Mouse (Mus musculus) liver, embryonic 14.5 days (tissue): Measurements from ENCODE around the gene Rassf4. TPM values are rescaled to one million over a fixed set of nuclear protein-coding genes. Genes with fewer than 3 reads are reported as not detected.

ENCODE experiments used
- ATAC-seq: fragments of 200-750 bp; cut with Nextera tagmentation; 2 replicates; pipeline ENCODE4 v1.8.0; 2017; ENCODE audit warnings: moderate number of reproducible peaks, mild to moderate bottlenecking, moderate library complexity; ENCODE audit not compliant: insufficient read depth
- DNase-seq, 3 experiments: peaks; one replicate each; pipeline ENCODE4 v3.0.0-alpha.2; 2012 to 2013; ENCODE audit warnings: low read depth in 3 of 3, low spot score in 3 of 3
- H3K27ac ChIP-seq: fragments of 300-500 bp; sonication (generic); 2 replicates; pipeline ENCODE4 v1.5.1; 2014; ENCODE audit warnings: moderate library complexity, mild to moderate bottlenecking, control low read depth, inconsistent platforms
- H3K27me3 ChIP-seq: fragments of 300-500 bp; sonication (generic); 2 replicates; pipeline ENCODE4 v1.6.1; 2014; ENCODE audit warnings: mild to moderate bottlenecking, low read length, moderate library complexity; ENCODE audit not compliant: control insufficient read depth, insufficient read depth
- H3K36me3 ChIP-seq: fragments of 300-500 bp; sonication (generic); replicated peaks from 2 replicates; pipeline ENCODE4 v1.6.1; 2014; ENCODE audit warnings: low read depth; ENCODE audit not compliant: control insufficient read depth, insufficient read depth
- H3K4me1 ChIP-seq, 2 experiments: fragments of 200-500 bp in 1 of 2; fragments of 300-500 bp in 1 of 2; sonication (generic) in 1 of 2; replicated peaks; 2 replicates each; pipeline ENCODE4 v1.6.1; 2012 to 2014; ENCODE audit warnings: antibody characterized with exemption in 1 of 2, inconsistent platforms in 1 of 2, low read length in 1 of 2; ENCODE audit not compliant: control insufficient read depth in 2 of 2, insufficient read depth in 2 of 2
- H3K4me2 ChIP-seq: fragments of 300-500 bp; sonication (generic); 2 replicates; pipeline ENCODE4 v1.6.1; 2014; ENCODE audit warnings: low read depth, mild to moderate bottlenecking, control low read depth, moderate library complexity
- H3K4me3 ChIP-seq, 2 experiments: fragments of 200-500 bp in 1 of 2; fragments of 300-500 bp in 1 of 2; sonication (generic) in 1 of 2; 2 replicates each; pipeline ENCODE4 v1.5.1; 2012 to 2014; ENCODE audit warnings: low read depth in 2 of 2, low read length in 2 of 2, mild to moderate bottlenecking in 2 of 2, control low read depth in 1 of 2, inconsistent platforms in 1 of 2, moderate library complexity in 1 of 2; ENCODE audit not compliant: insufficient read depth in 1 of 2
- H3K9ac ChIP-seq: fragments of 300-500 bp; sonication (generic); replicated peaks from 2 replicates; pipeline ENCODE4 v1.6.1; 2014; ENCODE audit warnings: mild to moderate bottlenecking, control low read depth, moderate library complexity
- H3K9me3 ChIP-seq: fragments of 300-500 bp; sonication (generic); 2 replicates; pipeline ENCODE4 v1.6.1; 2016; ENCODE audit warnings: low read length, mixed read lengths; ENCODE audit not compliant: control insufficient read depth
- CTCF ChIP-seq: IDR thresholded peaks from 2 replicates; pipeline ENCODE4 v1.5.1; 2016; ENCODE audit warnings: antibody characterized with exemption, low read depth, control low read depth
- EP300 ChIP-seq: IDR thresholded peaks from 2 replicates; pipeline ENCODE4 v1.6.1; 2016; ENCODE audit warnings: antibody characterized with exemption, low read depth
- WGBS: fragments of 180-500 bp; shearing (Covaris S2); extraction: QIAGEN DNeasy Blood & Tissue Kit; methylation state at CpG from one replicate; pipeline ENCODE4 v1.1.7; 2014; ENCODE audit not compliant: insufficient replicate concordance; 5-methylcytosine and 5-hydroxymethylcytosine counted together
- microRNA-seq: library from miRNA; unstranded; fragments of <30 nt; microRNA quantifications from one replicate; pipeline ENCODE4, GENCODE M21; 2016
- polyA plus RNA-seq, 2 experiments: library from polyadenylated mRNA; depleted of rRNA in 1 of 2; stranded (reverse) in 1 of 2; unstranded in 1 of 2; fragments of >200 nt; fragmentation: Nextera tagmentation in 1 of 2; extraction: Ambion mirVana in 1 of 2; gene quantifications; 2 replicates each; pipeline versions ENCODE4 v1.2.1 to v1.2.3; 2012 to 2014

Gene Rassf4
- polyA plus RNA-seq, 2 experiments: 1.9 to 6.7 TPM

DNA sequence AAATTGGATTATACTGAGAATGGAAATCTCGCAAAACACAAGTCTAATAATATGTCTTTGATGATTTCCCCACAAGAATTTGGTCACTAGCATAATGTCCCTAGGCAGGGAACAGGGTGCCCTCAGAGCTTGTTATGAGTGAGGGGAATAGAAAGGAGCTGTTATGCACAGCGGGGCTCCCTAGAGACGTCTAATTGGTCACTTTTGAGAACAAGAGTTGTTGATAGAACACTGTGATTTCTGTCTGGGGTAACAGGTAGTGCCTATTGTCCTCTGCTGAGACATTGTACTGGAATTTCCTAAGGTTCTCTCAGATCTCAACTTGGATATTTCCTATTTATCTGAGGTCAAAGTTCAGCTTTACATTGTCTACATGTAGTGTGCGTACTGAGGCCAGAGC lies 89.7 kb downstream of the Rassf4 start, which contains the start of gene Olfr215:
TSS of gene Olfr215 (minus strand) at position 101 of the 400 bp plus-strand sequence.
- H3K9ac ChIP-seq: no peak within 1 kb of the TSS
- no peak for TF ChIP-seq CTCF
- no peak for TF ChIP-seq EP300
- no peak for ATAC-seq
- H3K9me3 ChIP-seq: no peaks in the 10 kb centered on the region
- H3K4me3 ChIP-seq: no peak within 1 kb of the TSS
- H3K4me2 ChIP-seq: no peak within 1 kb of the TSS
- no peaks in the 10 kb centered on the region for H3K36me3 ChIP-seq
- H3K4me1 ChIP-seq: no peaks in the 10 kb centered on the region
- no peak for DNase-seq
- H3K27me3 ChIP-seq: no peaks in the 10 kb centered on the region
- 62% methylated on average over 4 of the region's 4 CpGs for whole genome bisulfite sequencing
- H3K27ac ChIP-seq: no peak within 1 kb of the TSS

Small RNA genes lying within 50 kb of the gene (microRNA-seq; reads per million reads assigned to microRNA genes)
- gene Mir7043: 1.3 reads per million

Other genes with a start within 250 kb of the Rassf4 start
- 0.81 and 1.6 TPM in 2 replicates for gene Alox5, start 212.8 kb downstream of the Rassf4 start, polyA plus RNA-seq (2012; rRNA removed)
- gene Alox5, start 212.8 kb downstream of the Rassf4 start, polyA plus RNA-seq (2014; fragmentation: Nextera tagmentation; extraction: Ambion mirVana): 1.8 and 2.4 TPM in 2 replicates
- not detected in 2 replicates for gene Olfr211, start 184.9 kb downstream of the Rassf4 start, polyA plus RNA-seq (2012; rRNA removed)
- gene Olfr211, start 184.9 kb downstream of the Rassf4 start, polyA plus RNA-seq (2014; fragmentation: Nextera tagmentation; extraction: Ambion mirVana): not detected in 2 replicates
- 0.01 TPM in 1 of 2 replicates, not detected in the other for gene Olfr212, start 167.4 kb downstream of the Rassf4 start, polyA plus RNA-seq (2012; rRNA removed)
- not detected in 2 replicates for gene Olfr212, start 167.4 kb downstream of the Rassf4 start, polyA plus RNA-seq (2014; fragmentation: Nextera tagmentation; extraction: Ambion mirVana)
- not detected in 2 replicates for gene Olfr213, start 135.5 kb downstream of the Rassf4 start, polyA plus RNA-seq (2012; rRNA removed)
- not detected in 2 replicates for gene Olfr213, start 135.5 kb downstream of the Rassf4 start, polyA plus RNA-seq (2014; fragmentation: Nextera tagmentation; extraction: Ambion mirVana)
- gene Gm5580, start 122.8 kb downstream of the Rassf4 start, polyA plus RNA-seq (2012; rRNA removed): 0.04 TPM in 1 of 2 replicates, not detected in the other
- 0.19 and 0.21 TPM in 2 replicates for gene Gm5580, start 122.8 kb downstream of the Rassf4 start, polyA plus RNA-seq (2014; fragmentation: Nextera tagmentation; extraction: Ambion mirVana)
- not detected in 2 replicates for gene Olfr214, start 119.7 kb downstream of the Rassf4 start, polyA plus RNA-seq (2012; rRNA removed)
- not detected in 2 replicates for gene Olfr214, start 119.7 kb downstream of the Rassf4 start, polyA plus RNA-seq (2014; fragmentation: Nextera tagmentation; extraction: Ambion mirVana)
- not detected in 2 replicates for gene Olfr215, start 89.8 kb downstream of the Rassf4 start, polyA plus RNA-seq (2012; rRNA removed)
- not detected in 2 replicates for gene Olfr215, start 89.8 kb downstream of the Rassf4 start, polyA plus RNA-seq (2014; fragmentation: Nextera tagmentation; extraction: Ambion mirVana)
- 9.0 and 10.9 TPM in 2 replicates for gene Zfp422, start 45.0 kb downstream of the Rassf4 start, polyA plus RNA-seq (2012; rRNA removed)
- gene Zfp422, start 45.0 kb downstream of the Rassf4 start, polyA plus RNA-seq (2014; fragmentation: Nextera tagmentation; extraction: Ambion mirVana): 21.2 TPM in 2 replicates
- 3.3 and 14.3 TPM in 2 replicates for gene Depp1, start 23.3 kb downstream of the Rassf4 start, polyA plus RNA-seq (2012; rRNA removed)
- gene Depp1, start 23.3 kb downstream of the Rassf4 start, polyA plus RNA-seq (2014; fragmentation: Nextera tagmentation; extraction: Ambion mirVana): 6.3 and 9.4 TPM in 2 replicates
- under 0.01 and 0.01 TPM in 2 replicates for gene Tmem72, start 43.0 kb upstream of the Rassf4 start, polyA plus RNA-seq (2012; rRNA removed)
- under 0.01 TPM in 1 of 2 replicates, not detected in the other for gene Tmem72, start 43.0 kb upstream of the Rassf4 start, polyA plus RNA-seq (2014; fragmentation: Nextera tagmentation; extraction: Ambion mirVana)